Mouse (Mus musculus) effector memory CD4-positive, alpha-beta T cell, adult 7 months (primary cell): Measurements from ENCODE around the gene Ptgs2. TPM values are rescaled to one million over a fixed set of nuclear protein-coding genes. Genes with fewer than 3 reads are reported as not detected.

Experiments
- polyA plus RNA-seq: library from polyadenylated mRNA; unstranded; fragments of 100-300 nt; shearing (Covaris generic); gene quantifications from one replicate; pipeline ENCODE4 v1.2.1, GENCODE M21; 2017

The Ptgs2 gene
- 0.45 TPM for polyA plus RNA-seq

GRCm38 (mm10) chr1:150099790-150100333 lies at the start of gene Ptgs2:
Ptgs2 (plus strand) TSS chr1:150100031.

Other genes with a start within 250 kb of the Ptgs2 start
- gene Pla2g4a, start 138.7 kb upstream of the Ptgs2 start, polyA plus RNA-seq = 0.39 TPM
- gene Pdc, start 219.4 kb downstream of the Ptgs2 start, polyA plus RNA-seq = not detected